Mouse (Mus musculus): ENCODE data around the gene Spint1. TPM values are rescaled to one million over a fixed set of nuclear protein-coding genes. Genes with fewer than 3 reads are reported as not detected.

Spint1 gene
- polyA plus RNA-seq, 1 experiment = 367 TPM

GRCm38 (mm10) chr2:119292281-119292680 lies 55.1 kb downstream of the Spint1 start:
- H3K27ac ChIP-seq (ENCODE audit: insufficient read depth, low read depth, low read length) = no peak overlapping the region
- TF ChIP-seq CTCF (IDR thresholded peaks at IDR 0.05; ENCODE audit: extremely low read depth, insufficient read length, insufficient replicate concordance, low read depth, low read length) (no peak), POLR2A (IDR thresholded peaks at IDR 0.05; ENCODE audit: low read depth, low read length) (no peak)
- peaks cover 5% of the 10 kb centered on the region; the same call in 1 of the 2 replicates for H3K4me1 ChIP-seq (ENCODE audit: control insufficient read depth, insufficient read depth, insufficient read length, low read length)
- no peak overlapping the region for H3K4me3 ChIP-seq (ENCODE audit: low read depth, low read length)
- peaks cover 59% of the 10 kb centered on the region for H3K36me3 ChIP-seq (ENCODE audit: control insufficient read depth, insufficient read depth, low read length)
- 89% methylated on average over 5 of the region's 5 CpGs for WGBS
- no peaks in the 10 kb centered on the region for H3K27me3 ChIP-seq (ENCODE audit: control insufficient read depth, insufficient read depth, low read length)

DNA sequence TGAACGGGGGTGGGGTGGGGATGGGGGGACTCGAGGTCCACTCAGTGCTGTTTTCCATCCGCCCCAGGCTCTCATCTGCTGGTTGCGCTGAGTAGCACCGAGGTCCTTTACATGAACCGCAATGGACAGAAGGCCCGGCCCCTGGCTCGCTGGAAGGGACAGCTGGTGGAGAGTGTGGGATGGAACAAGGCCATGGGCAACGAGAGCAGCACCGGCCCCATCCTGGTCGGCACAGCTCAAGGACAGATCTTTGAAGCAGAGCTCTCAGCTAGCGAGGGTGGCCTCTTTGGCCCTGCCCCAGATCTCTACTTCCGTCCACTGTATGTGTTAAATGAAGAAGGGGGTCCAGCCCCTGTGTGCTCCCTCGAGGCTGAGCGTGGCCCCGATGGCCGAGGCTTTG lies 55.7 kb downstream of the Spint1 start:
- WGBS = 92% methylated on average over 17 of the region's 17 CpGs
- peaks cover 6% of the 10 kb centered on the region for H3K4me1 ChIP-seq (ENCODE audit: control insufficient read depth, insufficient read depth, insufficient read length, low read length)
- no peak overlapping the region for H3K27ac ChIP-seq (ENCODE audit: insufficient read depth, low read depth, low read length)
- no peaks in the 10 kb centered on the region for H3K27me3 ChIP-seq (ENCODE audit: control insufficient read depth, insufficient read depth, low read length)
- peaks cover 64% of the 10 kb centered on the region for H3K36me3 ChIP-seq (ENCODE audit: control insufficient read depth, insufficient read depth, low read length)
- no peak overlapping the region for H3K4me3 ChIP-seq (ENCODE audit: low read depth, low read length)
- no peak for TF ChIP-seq CTCF (IDR thresholded peaks at IDR 0.05; ENCODE audit: extremely low read depth, insufficient read length, insufficient replicate concordance, low read depth, low read length)

GRCm38 (mm10) chr2:119293311-119293710 lies 56.1 kb downstream of the Spint1 start:
- WGBS = 94% methylated on average over 17 of the region's 17 CpGs

DNA sequence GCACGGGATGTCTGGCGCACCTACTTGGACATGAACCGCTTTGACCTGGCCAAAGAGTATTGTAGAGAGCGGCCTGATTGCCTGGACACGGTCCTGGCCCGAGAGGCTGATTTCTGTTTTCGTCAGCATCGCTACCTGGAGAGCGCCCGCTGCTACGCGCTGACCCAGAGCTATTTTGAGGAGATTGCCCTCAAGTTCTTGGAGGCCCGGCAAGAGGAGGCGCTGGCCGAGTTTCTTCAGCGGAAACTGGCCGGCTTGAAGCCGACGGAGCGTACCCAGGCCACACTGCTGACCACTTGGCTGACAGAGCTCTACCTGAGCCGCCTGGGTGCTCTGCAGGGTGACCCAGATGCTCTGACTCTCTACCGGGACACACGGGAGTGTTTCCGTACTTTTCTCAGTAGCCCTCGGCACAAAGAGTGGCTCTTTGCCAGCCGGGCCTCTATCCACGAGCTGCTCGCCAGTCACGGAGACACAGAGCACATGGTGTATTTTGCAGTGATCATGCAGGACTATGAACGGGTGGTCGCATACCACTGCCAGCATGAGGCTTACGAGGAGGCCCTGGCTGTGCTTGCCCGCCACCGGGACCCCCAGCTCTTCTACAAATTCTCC lies 56.7 kb downstream of the Spint1 start:
- H3K27me3 ChIP-seq (ENCODE audit: control insufficient read depth, insufficient read depth, low read length) = no peaks in the 10 kb centered on the region
- H3K4me1 ChIP-seq (ENCODE audit: control insufficient read depth, insufficient read depth, insufficient read length, low read length) = peaks cover 13% of the 10 kb centered on the region
- no peak overlapping the region for H3K27ac ChIP-seq (ENCODE audit: insufficient read depth, low read depth, low read length)
- H3K36me3 ChIP-seq (ENCODE audit: control insufficient read depth, insufficient read depth, low read length) = peaks cover 70% of the 10 kb centered on the region
- TF ChIP-seq POLR2A (IDR thresholded peaks at IDR 0.05; ENCODE audit: low read depth, low read length) = no peak
- TF ChIP-seq CTCF (IDR thresholded peaks at IDR 0.05; ENCODE audit: extremely low read depth, insufficient read length, insufficient replicate concordance, low read depth, low read length) = no peak
- no peak overlapping the region for H3K4me3 ChIP-seq (ENCODE audit: low read depth, low read length)
- 92% methylated on average over 34 of the region's 34 CpGs for WGBS

More at GRCm38 (mm10) chr2:119293311-119293710, 56.1 kb downstream of the Spint1 start:
- peaks cover 8% of the 10 kb centered on the region for H3K4me1 ChIP-seq (ENCODE audit: control insufficient read depth, insufficient read depth, insufficient read length, low read length)
- peaks cover 68% of the 10 kb centered on the region for H3K36me3 ChIP-seq (ENCODE audit: control insufficient read depth, insufficient read depth, low read length)
- H3K27ac ChIP-seq (ENCODE audit: insufficient read depth, low read depth, low read length) = no peak overlapping the region
- H3K27me3 ChIP-seq (ENCODE audit: control insufficient read depth, insufficient read depth, low read length) = no peaks in the 10 kb centered on the region
- TF ChIP-seq CTCF (IDR thresholded peaks at IDR 0.05; ENCODE audit: extremely low read depth, insufficient read length, insufficient replicate concordance, low read depth, low read length) = no peak
- TF ChIP-seq POLR2A (IDR thresholded peaks at IDR 0.05; ENCODE audit: low read depth, low read length) = no peak
- no peak overlapping the region for H3K4me3 ChIP-seq (ENCODE audit: low read depth, low read length)

GRCm38 (mm10) chr2:119294411-119294810 lies 57.2 kb downstream of the Spint1 start:
- TF ChIP-seq CTCF (IDR thresholded peaks at IDR 0.05; ENCODE audit: extremely low read depth, insufficient read length, insufficient replicate concordance, low read depth, low read length) (no peak), POLR2A (IDR thresholded peaks at IDR 0.05; ENCODE audit: low read depth, low read length) (no peak)
- Histone ChIP-seq H3K4me1 (ENCODE audit: control insufficient read depth, insufficient read depth, insufficient read length, low read length) (peaks cover 16% of the 10 kb centered on the region), H3K4me3 (ENCODE audit: low read depth, low read length) (no peak overlapping the region), H3K27me3 (ENCODE audit: control insufficient read depth, insufficient read depth, low read length) (no peaks in the 10 kb centered on the region), H3K27ac (ENCODE audit: insufficient read depth, low read depth, low read length) (no peak overlapping the region), H3K36me3 (ENCODE audit: control insufficient read depth, insufficient read depth, low read length) (peaks cover 71% of the 10 kb centered on the region)
- 91% methylated on average over 18 of the region's 18 CpGs for WGBS

DNA sequence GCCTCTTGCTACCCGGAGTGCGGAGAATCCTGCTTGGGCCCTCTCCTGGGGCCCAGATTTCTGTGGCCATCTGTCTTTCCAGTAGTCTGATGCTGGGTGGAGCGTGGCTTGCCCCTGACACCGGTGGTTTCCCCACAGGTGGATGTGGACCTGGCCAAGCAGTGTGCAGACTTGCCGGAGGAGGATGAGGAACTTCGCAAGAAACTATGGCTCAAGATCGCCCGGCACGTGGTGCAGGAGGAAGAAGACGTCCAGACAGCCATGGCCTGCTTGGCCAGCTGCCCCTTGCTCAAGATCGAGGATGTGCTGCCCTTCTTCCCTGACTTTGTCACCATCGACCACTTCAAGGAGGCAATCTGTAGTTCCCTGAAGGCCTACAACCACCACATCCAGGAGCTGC lies 59.6 kb downstream of the Spint1 start:
- Histone ChIP-seq H3K4me3 (ENCODE audit: low read depth, low read length) (no peak overlapping the region), H3K4me1 (ENCODE audit: control insufficient read depth, insufficient read depth, insufficient read length, low read length) (peaks cover 27% of the 10 kb centered on the region), H3K36me3 (ENCODE audit: control insufficient read depth, insufficient read depth, low read length) (peaks cover 56% of the 10 kb centered on the region), H3K27me3 (ENCODE audit: control insufficient read depth, insufficient read depth, low read length) (no peaks in the 10 kb centered on the region), H3K27ac (ENCODE audit: insufficient read depth, low read depth, low read length) (no peak overlapping the region)
- TF ChIP-seq CTCF (IDR thresholded peaks at IDR 0.05; ENCODE audit: extremely low read depth, insufficient read length, insufficient replicate concordance, low read depth, low read length) = no peak
- TF ChIP-seq POLR2A (IDR thresholded peaks at IDR 0.05; ENCODE audit: low read depth, low read length) = no peak
- WGBS = 90% methylated on average over 12 of the region's 12 CpGs

- 93% methylated on average over 19 of the region's 19 CpGs for WGBS
- H3K36me3 ChIP-seq (ENCODE audit: control insufficient read depth, insufficient read depth, low read length) = peaks cover 52% of the 10 kb centered on the region
- no peak overlapping the region for H3K4me3 ChIP-seq (ENCODE audit: low read depth, low read length)
These were observed 60.3 kb downstream of the Spint1 start for GRCm38 (mm10) chr2:119297506-119297905.

More at GRCm38 (mm10) chr2:119297506-119297905, 60.3 kb downstream of the Spint1 start:
- H3K27ac ChIP-seq (ENCODE audit: insufficient read depth, low read depth, low read length) = no peak overlapping the region
- H3K27me3 ChIP-seq (ENCODE audit: control insufficient read depth, insufficient read depth, low read length) = no peaks in the 10 kb centered on the region
- H3K4me1 ChIP-seq (ENCODE audit: control insufficient read depth, insufficient read depth, insufficient read length, low read length) = peaks cover 27% of the 10 kb centered on the region
- TF ChIP-seq POLR2A (IDR thresholded peaks at IDR 0.05; ENCODE audit: low read depth, low read length) = no peak
- no peak for TF ChIP-seq CTCF (IDR thresholded peaks at IDR 0.05; ENCODE audit: extremely low read depth, insufficient read length, insufficient replicate concordance, low read depth, low read length)
